Mouse (Mus musculus) retina, adult 2 months (tissue): Measurements from ENCODE around the gene Lpcat3.

ENCODE experiments used
- DNase-seq: peaks from one replicate; pipeline ENCODE4 v3.0.0-alpha.2; 2012; ENCODE audit warnings: low read depth, low spot score

Lpcat3 gene

DNA sequence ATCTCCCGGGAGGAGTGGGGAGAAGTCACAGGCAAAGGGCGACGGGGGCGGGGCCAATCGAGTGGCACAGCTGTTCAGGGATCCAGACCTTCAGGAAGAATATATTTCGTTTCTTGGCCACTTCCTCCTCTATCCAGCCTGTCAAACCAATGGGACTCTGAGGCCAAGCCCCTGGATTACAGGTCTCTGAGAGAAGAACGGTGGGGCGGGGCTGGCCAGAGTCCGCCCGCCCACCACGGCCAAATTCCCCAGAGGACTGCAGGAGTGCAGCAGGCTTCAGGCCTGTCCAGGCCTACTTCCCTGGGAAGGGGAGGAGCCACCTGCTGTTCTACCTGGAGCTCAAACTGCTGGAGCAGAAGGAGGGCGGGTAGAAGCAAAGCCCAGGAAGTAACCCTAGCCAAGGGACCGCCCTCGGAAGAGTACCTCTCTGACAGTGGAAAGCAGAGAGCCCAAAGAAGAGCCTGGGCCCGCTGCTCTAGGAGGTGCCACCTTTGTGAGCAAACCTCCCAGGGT, 75.7 kb downstream of the Lpcat3 start, which contains the start of gene Ptpn6:
Gene Ptpn6 (minus strand): TSS at position 204 of the 513 bp plus-strand sequence.
- no peak for DNase-seq

DNA sequence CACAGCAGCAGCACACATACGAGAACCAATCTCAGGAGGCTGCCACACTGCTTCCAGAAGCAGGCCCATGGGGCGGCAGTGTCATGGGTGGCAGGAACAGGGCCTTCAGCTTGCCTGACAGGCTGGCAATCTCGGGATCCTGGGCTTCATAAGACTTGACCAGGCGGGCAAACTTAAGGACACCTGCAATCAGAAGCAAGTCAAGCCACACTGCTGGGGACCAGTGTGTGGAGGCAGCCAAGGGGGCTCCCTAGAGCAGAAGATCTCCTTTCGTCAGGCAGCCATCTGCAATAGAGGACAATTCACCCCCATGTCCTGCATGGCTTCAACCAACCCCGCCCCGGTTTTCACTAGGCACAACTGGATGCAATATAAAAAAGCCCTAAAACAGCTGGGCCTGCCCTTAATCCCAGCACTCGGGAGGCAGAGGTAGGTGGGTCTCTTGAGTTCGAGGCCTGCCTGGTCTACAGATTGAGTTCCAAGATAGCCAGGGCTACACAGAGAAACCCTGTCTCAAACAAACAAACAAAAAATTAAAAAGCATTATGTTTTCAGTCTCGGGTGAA, 76.5 kb downstream of the Lpcat3 start:
- no peak for DNase-seq

DNA sequence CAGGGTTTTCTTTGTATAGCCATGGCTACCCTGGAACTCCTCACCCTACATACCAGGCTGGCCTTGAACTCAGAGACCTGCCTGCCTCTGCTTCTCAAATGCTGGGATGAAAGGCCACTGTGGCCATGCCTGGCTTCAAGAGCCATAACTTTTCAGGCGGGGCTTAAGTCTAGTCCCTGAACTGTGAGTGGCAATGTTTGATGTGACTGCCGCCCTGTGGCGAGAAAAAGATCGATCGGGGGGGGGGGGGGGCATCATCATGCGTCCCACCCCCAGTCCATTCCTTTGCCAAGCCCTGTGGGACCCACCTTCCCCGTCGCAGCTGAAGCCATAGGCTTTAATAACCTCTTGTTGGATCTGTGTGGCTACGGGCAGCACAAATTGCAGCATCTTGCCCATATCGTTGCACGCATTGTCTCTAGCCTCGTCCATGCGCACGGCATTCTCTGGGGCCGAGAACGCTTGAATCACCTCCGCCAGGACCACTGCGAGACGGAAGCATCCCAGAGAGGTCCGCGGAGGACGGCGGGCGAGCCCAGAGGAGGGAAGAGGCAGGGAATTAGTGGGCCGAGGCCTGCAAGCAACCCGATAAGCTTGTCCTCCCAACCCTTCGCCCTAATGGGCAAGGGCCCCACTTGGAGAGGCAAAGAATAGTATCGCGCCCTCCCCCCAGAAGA, 77.5 kb downstream of the Lpcat3 start:
- DNase-seq = no peak

DNA sequence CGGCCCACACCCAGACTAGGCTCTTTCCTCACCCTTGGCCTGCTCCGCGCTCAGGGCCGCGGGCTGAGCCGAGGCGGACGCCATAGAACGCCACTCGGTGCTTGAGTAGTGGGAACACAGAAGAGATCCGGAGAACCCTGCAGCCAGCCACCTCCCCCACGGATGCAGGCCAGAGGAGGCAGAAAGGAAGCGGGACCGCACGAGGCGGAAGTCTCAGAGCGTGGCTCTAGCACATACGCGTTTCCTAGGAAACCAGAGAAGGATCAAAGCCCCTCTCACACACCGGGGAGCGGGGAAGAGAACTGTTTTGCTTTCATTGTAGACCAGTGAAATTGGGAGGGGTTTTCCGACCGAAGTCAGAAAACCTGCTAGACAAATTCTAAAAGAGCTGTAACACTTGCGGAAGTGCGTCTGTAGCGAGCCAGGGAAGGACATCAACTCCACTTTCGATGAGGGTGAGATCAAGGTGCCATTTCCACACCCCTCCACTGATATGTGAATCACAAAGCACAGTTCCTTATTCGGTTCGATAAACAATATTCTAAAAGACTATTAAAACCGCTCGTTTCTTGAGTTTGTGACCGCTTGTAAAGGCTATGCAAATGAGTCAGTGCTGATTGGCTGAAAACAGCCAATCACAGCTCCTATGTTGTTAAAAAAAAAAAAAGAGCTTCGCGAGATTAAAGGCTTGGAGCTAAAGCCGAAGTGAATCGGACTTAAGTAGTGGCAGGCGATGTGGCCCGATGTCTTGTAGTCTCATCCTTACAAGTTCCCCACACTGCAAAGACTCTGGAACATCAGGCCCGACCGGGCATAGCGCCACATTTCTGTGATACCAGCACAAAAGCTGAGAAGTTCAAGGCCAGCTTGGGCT, 78.3 kb downstream of the Lpcat3 start, which contains the start of gene Grcc10:
Gene Grcc10 (minus strand): TSS at position 487 of the 874 bp plus-strand sequence.
- peak; percentile 87 for DNase-seq

DNA sequence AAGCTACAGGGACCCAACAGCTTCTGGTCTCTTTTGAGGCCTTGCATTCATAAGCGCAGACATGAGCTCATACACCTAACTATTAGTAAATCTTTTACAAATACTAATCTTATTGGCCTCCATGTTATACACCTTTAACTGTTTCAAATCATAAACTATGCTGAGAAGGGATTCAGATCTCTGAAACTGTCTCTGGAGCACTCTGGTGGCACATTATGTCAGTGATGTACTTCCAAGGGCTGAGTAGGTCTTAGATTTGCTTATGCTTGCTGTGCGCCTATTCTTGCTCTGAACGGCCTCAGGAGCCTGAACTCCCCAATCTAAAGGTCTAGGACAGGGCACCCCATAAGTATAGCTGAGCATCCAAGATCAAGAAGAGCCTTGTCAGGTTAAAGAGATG, 79.0 kb downstream of the Lpcat3 start:
- no peak for DNase-seq

DNA sequence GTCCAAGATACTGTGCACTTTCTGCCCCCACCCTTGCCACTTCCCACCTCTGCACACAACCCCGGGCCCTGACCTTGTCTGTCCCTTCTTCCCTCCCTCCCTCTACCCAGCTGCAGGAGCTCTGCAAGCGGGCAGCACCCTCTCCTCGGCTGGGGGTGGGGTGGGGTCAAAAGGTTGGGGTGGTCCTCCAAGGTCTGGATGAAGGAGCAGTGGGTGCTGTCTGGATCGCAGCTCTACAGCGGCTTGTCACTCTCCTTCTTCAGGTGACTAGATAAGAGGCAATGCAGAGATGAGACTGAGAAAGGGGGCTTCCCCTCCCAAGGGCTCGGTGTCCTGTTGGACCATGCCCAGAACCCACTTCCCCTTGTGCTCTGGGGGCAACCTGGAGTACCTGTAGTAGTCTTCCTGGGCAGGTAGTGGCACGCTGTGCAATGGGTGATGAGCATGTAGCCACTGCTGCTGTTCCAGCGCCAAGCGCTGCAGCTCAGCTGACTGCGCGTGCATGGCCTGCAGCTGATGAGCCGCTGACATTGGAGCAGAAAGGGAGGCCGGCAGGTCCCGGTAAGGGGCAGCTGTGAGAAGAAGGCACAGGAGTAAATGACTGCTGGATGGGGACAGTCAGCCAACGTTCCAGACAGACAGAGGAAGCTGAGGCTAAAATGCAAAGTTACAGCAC, 80.2 kb downstream of the Lpcat3 start:
- DNase-seq = no peak

DNA sequence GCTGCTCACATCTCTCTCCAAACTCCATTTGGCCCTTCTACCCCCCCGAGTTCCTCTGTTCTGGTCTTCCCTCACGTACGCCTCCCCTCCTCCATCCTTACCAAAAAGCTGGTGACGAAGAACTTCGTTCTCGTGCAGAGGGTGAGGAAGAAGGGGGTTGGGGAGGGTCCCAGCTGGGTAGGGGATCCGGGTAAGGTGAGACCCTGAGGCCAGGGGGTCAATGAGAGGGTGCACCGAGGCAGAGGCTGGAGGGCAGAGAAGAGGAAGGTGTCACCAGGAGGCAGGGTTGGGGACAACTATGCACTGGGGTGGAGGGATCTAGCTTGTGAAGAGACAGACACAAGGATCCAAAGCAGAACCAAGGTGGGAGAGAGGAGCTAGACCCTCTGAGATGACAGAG, 80.8 kb downstream of the Lpcat3 start:
- no peak for DNase-seq

DNA sequence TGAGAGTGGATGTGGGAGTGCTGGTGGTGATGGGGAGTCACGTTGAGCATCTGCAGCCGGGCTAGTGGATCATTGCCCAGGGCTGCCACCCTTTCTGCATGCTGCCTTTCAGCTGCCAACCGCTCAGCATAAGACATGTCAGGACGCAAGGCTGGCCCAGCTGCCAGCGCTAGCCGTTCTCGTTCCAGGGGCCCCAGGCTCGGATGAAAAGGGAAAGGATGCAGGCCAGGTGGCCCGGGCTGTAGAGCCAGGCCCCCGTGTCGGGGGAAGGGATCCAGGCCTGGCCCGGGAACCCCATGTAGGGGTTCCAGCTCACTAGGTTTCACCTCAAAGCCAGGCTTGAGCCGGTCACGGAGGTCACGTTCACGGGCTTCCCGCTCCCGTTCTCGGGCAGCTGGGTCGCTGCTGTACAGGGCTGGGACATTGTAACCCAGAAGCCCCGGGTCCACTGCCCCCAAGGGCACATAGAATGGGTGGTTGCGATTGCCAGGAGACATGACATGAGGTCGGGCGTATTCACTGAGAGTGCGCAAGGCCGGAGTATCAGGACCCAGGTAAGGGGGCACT, 82.0 kb downstream of the Lpcat3 start:
- DNase-seq = no peak

DNA sequence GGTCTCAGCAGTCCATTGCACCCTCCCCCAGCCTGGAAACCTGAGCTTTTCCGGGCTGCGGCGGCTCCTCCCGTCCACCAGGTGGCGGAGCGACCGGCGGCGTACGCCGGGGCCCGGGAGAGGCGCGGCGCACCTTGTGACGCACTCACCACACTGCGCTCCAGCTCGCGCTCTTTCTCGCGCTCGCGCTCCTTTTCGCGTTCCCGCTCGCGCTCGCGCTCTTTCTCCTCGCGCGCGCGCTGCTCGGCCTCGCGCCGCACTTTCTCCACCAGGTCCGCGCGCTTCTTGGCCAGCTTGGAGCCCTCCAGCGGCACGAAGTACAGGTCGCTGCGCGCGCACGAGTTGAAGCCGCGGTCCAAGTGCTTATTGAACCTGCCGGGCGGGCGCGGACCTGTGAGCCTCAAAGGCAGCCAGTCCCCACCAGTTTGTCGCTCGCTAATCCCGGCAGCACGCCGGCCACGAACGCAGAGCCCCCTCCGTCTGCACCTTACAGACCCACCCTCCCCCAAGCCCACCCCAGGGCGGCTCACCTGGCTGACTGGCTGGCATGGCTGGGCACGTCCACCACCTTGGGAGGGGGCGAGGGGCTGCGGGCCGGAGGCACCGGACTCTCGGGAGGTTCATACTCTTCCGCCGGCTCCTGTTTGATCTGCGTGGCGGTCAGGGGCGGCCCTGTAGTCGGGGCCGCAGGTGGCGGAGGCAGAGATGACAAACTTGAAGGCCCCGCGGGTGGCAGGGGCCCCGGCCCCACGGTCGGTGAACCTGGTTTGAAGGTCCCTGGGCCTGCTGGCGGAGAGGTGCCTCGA, 82.9 kb downstream of the Lpcat3 start:
- peak; percentile 90 for DNase-seq

DNA sequence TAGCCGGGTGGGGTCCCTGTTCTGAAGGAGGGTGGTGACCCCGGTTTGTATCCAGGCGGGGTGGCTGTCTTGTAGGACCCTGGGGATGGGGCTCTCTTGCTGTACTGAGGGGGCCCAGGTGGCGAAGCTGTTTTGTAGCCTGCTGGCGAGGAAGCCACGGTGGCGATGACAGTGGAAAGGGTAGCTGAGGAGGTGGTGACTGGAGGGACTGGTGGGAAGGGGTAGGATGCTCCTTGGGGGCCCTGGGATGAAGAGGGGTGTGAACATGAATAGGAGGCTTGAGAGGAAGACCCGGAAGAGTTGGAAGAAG, 83.4 kb downstream of the Lpcat3 start:
- no peak for DNase-seq

DNA sequence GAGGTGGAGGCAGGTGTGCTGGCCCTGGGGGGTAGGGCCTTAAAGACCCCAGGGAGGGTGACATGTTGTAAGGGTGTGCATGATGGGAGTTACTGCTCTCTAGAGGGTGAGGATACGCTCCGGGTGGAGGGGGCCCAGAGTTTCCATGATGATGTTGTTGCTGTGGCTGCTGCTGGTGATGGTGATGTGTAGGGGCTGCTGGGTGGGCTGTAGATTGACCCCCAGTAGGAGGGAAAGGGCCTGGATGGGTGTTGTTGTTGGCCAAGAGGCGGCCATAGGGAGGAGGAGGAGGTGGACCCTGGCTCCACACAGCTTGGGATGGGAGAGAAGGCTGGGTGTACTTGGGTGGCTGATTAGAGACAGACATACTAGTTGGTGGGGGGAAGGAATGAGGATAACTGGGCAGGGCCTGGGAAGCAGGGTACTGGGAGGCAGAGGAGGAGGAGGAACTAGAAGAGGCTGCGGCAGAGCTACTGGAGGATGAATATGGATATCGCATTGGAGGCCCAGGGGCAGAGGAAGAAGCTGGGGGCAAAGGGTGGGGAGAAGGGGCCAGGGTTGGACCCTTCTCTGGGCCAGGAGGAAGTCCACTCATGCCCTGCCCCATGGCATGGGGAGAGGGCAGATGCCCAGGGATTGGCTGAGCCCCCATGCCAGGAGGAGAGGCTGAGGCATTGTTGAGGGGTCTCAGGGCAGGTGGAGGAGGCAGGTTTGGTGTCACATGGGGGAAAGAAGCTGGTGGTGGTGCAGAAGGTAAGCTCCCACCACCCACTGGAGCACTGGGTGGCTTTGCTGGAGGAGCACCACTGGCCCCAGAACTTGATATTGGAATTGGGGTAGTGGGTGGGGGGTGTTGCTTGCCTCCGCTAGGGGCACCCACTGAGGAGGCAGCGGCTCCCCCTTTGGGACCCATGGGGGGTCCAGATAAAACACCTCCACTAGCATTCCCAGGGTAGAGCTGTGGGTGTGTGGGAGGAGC, 84.1 kb downstream of the Lpcat3 start:
- no peak for DNase-seq

DNA sequence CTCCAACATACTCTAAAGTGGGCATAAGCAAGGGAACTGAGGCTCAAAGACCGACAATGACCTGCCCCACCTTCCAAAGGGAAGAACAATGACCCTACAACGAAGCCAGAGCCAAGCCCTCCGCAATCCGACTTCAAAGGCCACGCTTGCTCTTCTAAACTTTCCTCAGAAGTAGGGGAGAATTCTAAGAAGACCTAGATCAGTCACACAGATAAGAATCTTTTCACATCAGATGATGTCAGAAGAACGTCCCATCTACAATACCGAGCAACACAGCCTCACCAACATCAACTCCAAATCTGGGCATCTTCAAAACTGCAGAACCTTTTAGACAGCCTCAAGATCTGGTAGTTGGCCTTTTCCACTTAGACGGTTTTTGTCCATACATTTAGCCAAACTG, 87.6 kb downstream of the Lpcat3 start:
- no peak for DNase-seq

DNA sequence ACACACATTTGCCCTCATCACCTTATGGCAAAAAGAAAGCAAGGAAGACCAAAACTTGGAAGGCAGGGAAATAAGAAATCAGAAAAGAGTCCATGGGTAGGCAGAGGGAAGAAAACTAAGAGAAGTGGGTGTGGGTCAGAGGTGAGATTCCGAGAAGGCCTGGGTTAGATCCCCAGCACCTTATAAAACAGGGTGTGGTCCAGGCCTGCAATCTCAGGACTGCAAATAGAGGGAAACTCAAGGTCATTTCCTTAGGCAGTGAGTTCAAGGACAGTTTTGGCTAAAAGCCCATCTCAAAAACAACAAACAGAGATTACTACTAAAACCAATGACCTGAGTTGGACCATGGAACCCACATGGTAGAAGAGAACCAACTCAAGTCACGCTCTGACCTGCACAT, 91.0 kb downstream of the Lpcat3 start:
- no peak for DNase-seq
